Mouse (Mus musculus) Patski (cell line): ENCODE measurements at regions not wholly inside any gene's neighbourhood (a gene's known extent, or its start where the extent isn't known, plus 50 kb on each side); places are given as distances from the start of the nearest gene placed in this dataset.

Experiments
- ATAC-seq: fragments of 100-300 bp; one replicate; pipeline ENCODE4 v1.8.0; 2021
- CTCF ChIA-PET: fragments of 350-600 bp; sonication (Branson Sonifier 250); formaldehyde crosslinking; loops from one replicate; lab custom pipeline; 2022; ENCODE audit warnings: inconsistent platforms; lab: Charles Lee
- POLR2A ChIA-PET: fragments of 350-600 bp; sonication (Branson Sonifier 250); formaldehyde crosslinking; loops from one replicate; lab custom pipeline; 2022; ENCODE audit warnings: antibody characterized with exemption, inconsistent platforms; lab: Charles Lee
- DNase-seq: peaks from one replicate; pipeline ENCODE4 v3.0.0-alpha.2; 2011; ENCODE audit warnings: low read depth, low spot score
- H3K27me3 ChIP-seq: fragments of 371-371 bp; one replicate; pipeline ENCODE4 v1.5.1; 2021
- CTCF ChIP-seq: fragments of 100-300 bp; IDR thresholded peaks from one replicate; pipeline ENCODE4 v1.5.1; 2021
- in situ Hi-C: fragments of 300-500 bp; cut with MboI; formaldehyde crosslinking; loops from 3 replicates; pipeline ENCODE4 v1.11.1; 2018; ENCODE audit warnings: low pct_unique_long_range_greater_than_20kb, mixed read lengths

- DNase-seq (no peak), ATAC-seq (no peak)
- ChIA-PET CTCF (interaction anchor here (0.8 kb wide), 1 partner anchor 11 kb away, joined by 4 read pairs; no protein-coding TSS in a partner anchor), POLR2A (no interaction called here)
- peaks cover 9% of the 10 kb centered on the region for H3K27me3 ChIP-seq
- no peak for TF ChIP-seq CTCF
- in situ Hi-C loops = no loop called here
Measured at GRCm38 (mm10) chr5:4697346-4698095, 60.3 kb downstream of the Fzd1 start.

DNA sequence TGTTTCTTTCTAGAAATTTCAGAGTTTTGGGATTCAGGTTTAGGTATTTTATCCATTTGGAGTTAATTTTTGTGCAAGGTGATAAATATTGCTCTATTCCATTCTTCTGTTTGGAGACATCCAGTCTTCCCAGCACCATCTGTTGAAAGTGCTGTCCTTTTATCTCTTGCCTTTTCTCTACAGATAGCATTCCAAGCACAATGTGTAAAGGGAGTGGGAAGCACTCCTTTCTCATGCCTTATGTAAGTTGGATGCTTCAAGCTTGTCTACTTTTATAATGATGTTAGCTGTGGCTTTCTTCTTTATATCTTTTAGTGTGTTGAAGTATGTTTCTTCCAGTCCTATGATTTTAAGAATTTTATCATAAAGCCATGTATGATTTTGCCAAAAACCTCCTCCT, 61.1 kb downstream of the Fzd1 start:
- in situ Hi-C loops = no loop called here
- ATAC-seq (no peak), DNase-seq (no peak)
- peaks cover 9% of the 10 kb centered on the region for H3K27me3 ChIP-seq
- POLR2A ChIA-PET = no interaction called here
- TF ChIP-seq CTCF = no peak
- CTCF ChIA-PET = interaction anchor here (0.8 kb wide), 1 partner anchor 12 kb away, joined by 4 read pairs; no protein-coding TSS in a partner anchor

- ChIA-PET CTCF (no interaction called here), POLR2A (no interaction called here)
- H3K27me3 ChIP-seq = no peaks in the 10 kb centered on the region
- TF ChIP-seq CTCF = no peak
- DNase-seq = no peak
- no peak for ATAC-seq
- in situ Hi-C loops = no loop called here
Measured at GRCm38 (mm10) chr5:4689130-4689529, 68.7 kb downstream of the Fzd1 start.

DNA sequence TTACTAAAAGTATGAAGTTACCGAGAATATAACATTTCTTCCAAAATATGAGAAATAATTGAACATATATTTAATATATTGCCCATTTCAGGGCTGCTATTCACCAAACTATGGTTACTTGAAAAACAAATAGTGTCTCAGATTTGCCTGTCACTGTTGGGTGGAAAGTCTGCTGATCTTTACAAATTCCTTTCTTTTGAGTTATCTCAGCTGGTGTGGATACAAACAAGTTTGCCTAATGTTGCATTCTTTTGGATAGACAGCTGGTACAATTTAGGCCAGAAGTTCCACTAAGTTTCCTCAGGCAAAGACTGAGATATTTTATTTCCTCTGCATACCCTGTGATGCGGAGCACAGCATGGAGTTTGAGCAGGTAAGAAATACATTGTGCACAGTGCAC, 82.5 kb downstream of the Fzd1 start:
- H3K27me3 ChIP-seq = peaks cover 3% of the 10 kb centered on the region
- DNase-seq (no peak), ATAC-seq (no peak)
- in situ Hi-C loops = no loop called here
- POLR2A ChIA-PET = no interaction called here
- CTCF ChIA-PET = interaction anchor here (1.0 kb wide), 1 partner anchor 12 kb away, joined by 3 read pairs; no protein-coding TSS in a partner anchor
- no peak for TF ChIP-seq CTCF

GRCm38 (mm10) chr5:4666381-4666780, 91.5 kb downstream of the Fzd1 start:
- DNase-seq (no peak), ATAC-seq (no peak)
- CTCF ChIA-PET = interaction anchor here (1.1 to 1.5 kb wide), 2 partner anchors 12 to 13 kb away, joined by 3 read pairs; no protein-coding TSS in a partner anchor
- POLR2A ChIA-PET = no interaction called here
- no peak for TF ChIP-seq CTCF
- H3K27me3 ChIP-seq = peaks cover 5% of the 10 kb centered on the region
- in situ Hi-C loops = no loop called here

GRCm38 (mm10) chr5:4665978-4666377, 91.9 kb downstream of the Fzd1 start:
- ChIA-PET POLR2A (no interaction called here), CTCF (interaction anchor here (1.1 to 1.5 kb wide), 2 partner anchors 11 to 13 kb away, joined by 3 read pairs; no protein-coding TSS in a partner anchor)
- no peak for ATAC-seq
- peaks cover 5% of the 10 kb centered on the region for H3K27me3 ChIP-seq
- no peak for DNase-seq
- in situ Hi-C loops = no loop called here
- TF ChIP-seq CTCF = no peak

DNA sequence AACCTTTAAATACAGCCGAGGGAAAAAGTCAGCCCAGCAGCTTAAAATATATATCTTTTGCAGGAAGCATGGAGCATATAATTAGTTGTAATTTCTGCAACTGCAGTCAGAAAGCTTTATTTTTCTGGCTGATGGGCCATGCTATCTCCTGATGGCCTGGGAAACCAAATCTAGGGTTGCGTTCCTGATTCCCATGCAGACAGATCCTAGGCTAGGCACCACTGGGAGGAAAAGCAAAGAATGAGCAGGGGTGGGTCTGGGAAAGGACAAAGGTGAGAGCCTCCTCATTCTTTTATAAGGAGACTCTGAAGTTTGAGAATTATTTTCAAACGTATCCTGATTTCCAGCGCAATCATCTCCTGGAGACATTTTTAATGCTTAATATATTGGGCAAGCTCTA, 92.9 kb downstream of the Fzd1 start:
- CTCF ChIA-PET = interaction anchor here (1.5 kb wide), 1 partner anchor 27 kb away, joined by 4 read pairs; no protein-coding TSS in a partner anchor
- POLR2A ChIA-PET = no interaction called here
- peaks cover 5% of the 10 kb centered on the region for H3K27me3 ChIP-seq
- DNase-seq = no peak
- no peak for TF ChIP-seq CTCF
- no peak for ATAC-seq
- in situ Hi-C loops = no loop called here

DNA sequence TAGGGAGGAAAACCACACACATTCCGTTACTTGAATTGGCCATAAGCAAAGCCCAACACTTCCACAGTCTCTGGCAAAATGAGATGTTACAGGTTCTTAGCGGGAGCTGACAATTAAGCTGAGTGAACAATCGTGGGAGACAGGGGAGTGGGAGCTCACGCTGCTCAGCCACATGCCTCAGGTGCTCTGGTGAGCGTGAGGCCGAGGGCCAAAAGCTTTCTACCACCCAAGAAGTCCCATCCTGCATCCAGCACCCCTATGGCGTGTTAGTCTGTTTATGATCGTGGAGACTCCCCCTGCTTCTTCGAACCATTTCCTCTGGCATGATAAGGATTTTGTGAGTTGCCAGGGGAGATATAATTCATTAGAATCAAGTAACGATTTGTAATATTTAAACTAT, 93.3 kb downstream of the Fzd1 start:
- ChIA-PET POLR2A (no interaction called here), CTCF (interaction anchor here (1.5 kb wide), 2 partner anchors 24 to 27 kb away, joined by 3 to 4 read pairs; no protein-coding TSS in a partner anchor)
- in situ Hi-C loops = no loop called here
- TF ChIP-seq CTCF = no peak
- H3K27me3 ChIP-seq = peaks cover 5% of the 10 kb centered on the region
- ATAC-seq = no peak
- no peak for DNase-seq

DNA sequence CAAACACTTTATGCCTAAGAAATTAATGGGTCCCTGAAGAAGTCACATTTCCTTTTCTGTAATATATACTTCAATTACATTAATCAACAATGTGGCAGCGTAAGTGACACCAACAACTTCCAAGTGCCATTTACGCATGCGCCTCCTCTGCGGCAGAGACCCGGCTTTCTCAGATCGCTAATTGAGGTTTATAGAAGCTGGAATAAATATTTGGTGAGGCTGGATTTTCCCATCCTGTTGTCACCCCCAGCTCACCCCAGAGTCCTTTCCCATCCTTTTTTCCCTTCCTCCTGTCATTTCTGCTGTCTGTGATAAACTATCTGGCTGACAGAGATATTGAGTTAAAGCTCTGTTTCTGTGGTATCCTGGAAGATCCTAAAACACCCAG, 95.6 kb downstream of the Fzd1 start:
- POLR2A ChIA-PET = interaction anchor here (1.0 kb wide), 1 partner anchor 431 kb away, joined by 3 read pairs; no protein-coding TSS in a partner anchor
- ATAC-seq (no peak), DNase-seq (no peak)
- CTCF ChIA-PET = interaction anchor here (1.1 to 1.5 kb wide), 2 partner anchors 13 to 104 kb away, joined by 3 to 4 read pairs; no protein-coding TSS in a partner anchor
- in situ Hi-C loops = no loop called here
- no peak for TF ChIP-seq CTCF
- no peaks in the 10 kb centered on the region for H3K27me3 ChIP-seq

GRCm38 (mm10) chr5:4661420-4662197, 96.2 kb downstream of the Fzd1 start:
- no peaks in the 10 kb centered on the region for H3K27me3 ChIP-seq
- no peak for TF ChIP-seq CTCF
- in situ Hi-C loops = no loop called here
- no peak for ATAC-seq
- CTCF ChIA-PET = interaction anchor here (1.1 kb wide), 1 partner anchor 105 kb away, joined by 4 read pairs; no protein-coding TSS in a partner anchor
- DNase-seq = no peak
- POLR2A ChIA-PET = no interaction called here
